Mouse (Mus musculus) lung, adult 2 months (tissue): ENCODE results near the gene 4921509C19Rik. TPM values are rescaled to one million over a fixed set of nuclear protein-coding genes. Genes with fewer than 3 reads are reported as not detected.
"Not testable (repeated sequence)": the region's sequence is repeated elsewhere in the genome, so short reads cannot be mapped to it uniquely, and the experiment has no call there.

Experiments
- DNase-seq: peaks from one replicate; pipeline ENCODE4 v3.0.0; 2022
- H3K4me1 ChIP-seq: fragments of 200-500 bp; 2 replicates; pipeline ENCODE4 v1.6.1; 2011; ENCODE audit warnings: low read length; ENCODE audit not compliant: control insufficient read depth, insufficient read depth
- H3K4me3 ChIP-seq: fragments of 200-500 bp; replicated peaks from 2 replicates; pipeline ENCODE3; 2011; ENCODE audit warnings: low read depth, mild to moderate bottlenecking, control low read depth, low read length; ENCODE audit errors: extremely low read depth
- CTCF ChIP-seq: fragments of 200-500 bp; IDR thresholded peaks from 2 replicates; pipeline ENCODE4 v1.5.1; 2011; ENCODE audit warnings: mild to moderate bottlenecking, low read length, control low read depth; ENCODE audit not compliant: insufficient read depth
- POLR2A ChIP-seq: fragments of 200-500 bp; IDR thresholded peaks from 2 replicates; pipeline ENCODE4 v1.6.1; 2011; ENCODE audit warnings: low read depth, mild to moderate bottlenecking, control low read depth, low read length, borderline replicate concordance; ENCODE audit errors: extremely low read depth
- WGBS: fragments of 180-500 bp; shearing (Covaris S2); methylation state at CpG from one replicate; pipeline ENCODE4 v1.1.7; 2018; 5-methylcytosine and 5-hydroxymethylcytosine counted together
- polyA plus RNA-seq: library from polyadenylated mRNA; depleted of rRNA; stranded (reverse); fragments of >200 nt; gene quantifications from 2 replicates; pipeline ENCODE4 v1.2.3, GENCODE M21; 2012; rRNA removed

4921509C19Rik gene
- polyA plus RNA-seq, result not detected in 2 replicates

- not testable (repeated sequence) for DNase-seq, H3K4me1 ChIP-seq, H3K4me3 ChIP-seq
- 84% methylated on average over 5 of the region's 5 CpGs for WGBS
These were observed at the start of gene 4921509C19Rik for GRCm38 (mm10) chr2:151476053-151476452. TSS of gene 4921509C19Rik (minus strand) at chr2:151476153.

GRCm38 (mm10) chr2:151525520-151525919 is 49.6 kb upstream of the 4921509C19Rik start:
- no peak for TF ChIP-seq POLR2A
- no peak for TF ChIP-seq CTCF
- DNase-seq, result no peak
- Histone ChIP-seq H3K4me3 (no peak overlapping the region), H3K4me1 (peaks cover 7% of the 10 kb centered on the region)
- 64% methylated on average over 2 of the region's 2 CpGs for WGBS

- DNase-seq, result no peak
- TF ChIP-seq CTCF (no peak), POLR2A (no peak)
- H3K4me1 ChIP-seq, result no peaks in the 10 kb centered on the region; the same call in 1 of the 2 replicates
- H3K4me3 ChIP-seq, result no peak overlapping the region
- 35% methylated on average over 4 of the region's 4 CpGs for WGBS
These were observed 48.5 kb upstream of the 4921509C19Rik start for GRCm38 (mm10) chr2:151524324-151525041.

GRCm38 (mm10) chr2:151519000-151519399 is 43.0 kb upstream of the 4921509C19Rik start:
- Histone ChIP-seq H3K4me3 (no peak overlapping the region), H3K4me1 (no peaks in the 10 kb centered on the region)
- no peak for DNase-seq
- TF ChIP-seq POLR2A (no peak), CTCF (no peak)
- WGBS, result 57% methylated on average over 2 of the region's 2 CpGs

GRCm38 (mm10) chr2:151513525-151514285 is 37.8 kb upstream of the 4921509C19Rik start:
- H3K4me1 ChIP-seq, result no peaks in the 10 kb centered on the region; the same call in 1 of the 2 replicates
- WGBS, result 74% methylated on average over 3 of the region's 3 CpGs
- no peak for TF ChIP-seq CTCF
- H3K4me3 ChIP-seq, result no peak overlapping the region
- DNase-seq, result no peak

GRCm38 (mm10) chr2:151512199-151512598 is 36.2 kb upstream of the 4921509C19Rik start:
- peak; percentile 16 for DNase-seq
- no peak for TF ChIP-seq CTCF
- no peaks in the 10 kb centered on the region; the same call in 1 of the 2 replicates for H3K4me1 ChIP-seq
- no peak overlapping the region for H3K4me3 ChIP-seq

DNA sequence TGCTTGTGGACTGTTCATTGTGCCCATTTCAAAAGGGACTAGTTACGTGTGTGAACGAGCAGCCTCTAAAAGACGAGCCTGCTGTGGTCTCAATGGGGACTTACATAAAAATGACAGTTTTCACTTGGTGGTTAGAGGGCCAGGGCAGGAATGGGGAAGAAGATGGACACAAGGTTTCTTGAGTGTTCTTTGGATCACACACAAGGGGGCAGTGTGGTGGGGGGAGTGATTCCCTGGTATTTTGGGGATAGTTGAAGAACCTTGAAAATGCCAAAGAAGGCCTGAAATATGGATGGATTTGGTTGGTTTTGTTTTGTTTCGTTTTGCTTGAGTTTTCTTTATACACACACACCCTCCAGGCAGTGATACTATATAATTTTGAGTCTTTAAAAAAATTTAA is 28.3 kb upstream of the 4921509C19Rik start:
- no peaks in the 10 kb centered on the region for H3K4me1 ChIP-seq
- WGBS, result 90% methylated on average over 4 of the region's 4 CpGs
- no peak for DNase-seq
- TF ChIP-seq CTCF (no peak), POLR2A (no peak)
- no peak overlapping the region for H3K4me3 ChIP-seq

- DNase-seq, result no peak
- Histone ChIP-seq H3K4me1 (no peaks in the 10 kb centered on the region), H3K4me3 (no peak overlapping the region)
- 82% methylated on average over 6 of the region's 6 CpGs for WGBS
- TF ChIP-seq POLR2A, result no peak
- TF ChIP-seq CTCF, result no peak
These were observed 24.6 kb upstream of the 4921509C19Rik start for GRCm38 (mm10) chr2:151500442-151501007.

GRCm38 (mm10) chr2:151498358-151498757 is 22.4 kb upstream of the 4921509C19Rik start:
- no peaks in the 10 kb centered on the region; the same call in none of the 2 replicates for H3K4me1 ChIP-seq
- no peak for DNase-seq
- 57% methylated on average over 3 of the region's 3 CpGs for WGBS

More at GRCm38 (mm10) chr2:151498358-151498757, 22.4 kb upstream of the 4921509C19Rik start:
- TF ChIP-seq POLR2A, result no peak
- TF ChIP-seq CTCF, result no peak
- no peak overlapping the region for H3K4me3 ChIP-seq
